Mouse (Mus musculus): ENCODE results near the gene 9930021J03Rik. TPM values are rescaled to one million over a fixed set of nuclear protein-coding genes. Genes with fewer than 3 reads are reported as not detected.

The 9930021J03Rik gene
- polyA plus RNA-seq, 1 experiment from 2014 or later, result 4.7 TPM

GRCm38 (mm10) chr19:29797371-29797770, 8.4 kb downstream of the 9930021J03Rik start:
- Histone ChIP-seq H3K9me3 (no peaks in the 10 kb centered on the region), H3K36me3 (no peaks in the 10 kb centered on the region), H3K4me1 (no peaks in the 10 kb centered on the region), H3K27me3 (replicated peaks) (no peaks in the 10 kb centered on the region), H3K9ac (no peak overlapping the region), H3K4me2 (no peak overlapping the region), H3K27ac (no peak overlapping the region), H3K4me3 (replicated peaks) (no peak overlapping the region)
- WGBS, result 82% methylated on average over 3 of the region's 3 CpGs
- ATAC-seq (ENCODE audit: insufficient read depth, low FRiP score, low read depth), result no peak

DNA sequence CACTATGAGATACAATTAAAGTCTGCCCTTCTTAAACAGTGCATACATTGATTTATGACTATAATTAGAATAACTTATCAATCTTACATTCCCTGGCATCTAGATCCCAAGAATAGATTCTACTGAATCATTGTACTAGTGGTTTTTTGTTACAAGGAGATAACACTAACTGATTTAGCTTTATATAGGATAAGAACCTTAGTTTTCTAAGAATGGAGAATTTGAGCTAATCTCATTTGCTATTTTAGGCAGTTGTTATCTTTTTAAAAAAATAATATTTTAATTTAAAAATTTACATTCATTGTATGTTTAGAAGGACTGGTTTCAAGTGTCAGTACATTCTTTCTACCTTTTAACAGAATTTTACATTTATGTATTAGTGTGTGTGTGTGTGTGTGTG, 17.8 kb downstream of the 9930021J03Rik start:
- no peak for ATAC-seq (ENCODE audit: insufficient read depth, low FRiP score, low read depth)
- H3K4me2 ChIP-seq, result no peak overlapping the region
- H3K4me1 ChIP-seq, result no peaks in the 10 kb centered on the region
- 0 out of 2 replicates have a peak, but pooled peaks cover 3% of the 10 kb centered on the region for H3K36me3 ChIP-seq
- H3K27ac ChIP-seq, result no peak overlapping the region
- H3K4me3 ChIP-seq (replicated peaks), result no peak overlapping the region
- no peaks in the 10 kb centered on the region for H3K9me3 ChIP-seq
- no peaks in the 10 kb centered on the region for H3K27me3 ChIP-seq (replicated peaks)
- no peak overlapping the region for H3K9ac ChIP-seq

DNA sequence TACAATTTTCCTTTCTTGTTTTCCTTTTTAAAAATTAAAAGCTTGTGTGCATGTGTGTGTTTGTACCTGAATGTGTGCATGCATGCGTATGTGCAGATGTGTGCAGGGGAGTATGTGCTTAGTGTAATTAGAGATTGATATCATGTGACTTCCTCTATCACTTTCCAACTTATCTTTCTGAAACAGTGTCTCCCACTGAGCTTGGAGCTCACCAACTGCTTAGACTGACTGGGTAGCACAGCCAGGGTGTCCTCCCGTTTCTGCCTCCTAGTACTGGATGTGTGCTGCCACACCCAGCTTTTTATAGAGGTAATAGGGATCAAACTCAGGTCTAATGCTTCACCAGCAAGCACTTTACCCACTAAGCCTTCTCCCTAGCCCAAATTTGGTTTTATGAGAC, 22.9 kb downstream of the 9930021J03Rik start:
- Histone ChIP-seq H3K4me3 (replicated peaks) (no peak overlapping the region), H3K4me1 (no peaks in the 10 kb centered on the region), H3K4me2 (no peak overlapping the region), H3K9ac (no peak overlapping the region), H3K27ac (no peak overlapping the region), H3K36me3 (0 out of 2 replicates have a peak, but pooled peaks cover 3% of the 10 kb centered on the region), H3K27me3 (replicated peaks) (no peaks in the 10 kb centered on the region), H3K9me3 (no peaks in the 10 kb centered on the region)
- WGBS, result 88% methylated on average over 2 of the region's 2 CpGs
- ATAC-seq (ENCODE audit: insufficient read depth, low FRiP score, low read depth), result no peak

- H3K4me2 ChIP-seq, result no peak overlapping the region
- 70% methylated on average over 2 of the region's 2 CpGs for WGBS
- no peaks in the 10 kb centered on the region for H3K27me3 ChIP-seq (replicated peaks)
- no peak overlapping the region for H3K4me3 ChIP-seq (replicated peaks)
- no peaks in the 10 kb centered on the region for H3K9me3 ChIP-seq
- ATAC-seq (ENCODE audit: insufficient read depth, low FRiP score, low read depth), result no peak
- 0 out of 2 replicates have a peak, but pooled peaks cover 9% of the 10 kb centered on the region for H3K36me3 ChIP-seq
- H3K27ac ChIP-seq, result no peak overlapping the region
- H3K4me1 ChIP-seq, result no peaks in the 10 kb centered on the region
- H3K9ac ChIP-seq, result no peak overlapping the region
Observed at GRCm38 (mm10) chr19:29753939-29754338, 51.9 kb downstream of the 9930021J03Rik start.

DNA sequence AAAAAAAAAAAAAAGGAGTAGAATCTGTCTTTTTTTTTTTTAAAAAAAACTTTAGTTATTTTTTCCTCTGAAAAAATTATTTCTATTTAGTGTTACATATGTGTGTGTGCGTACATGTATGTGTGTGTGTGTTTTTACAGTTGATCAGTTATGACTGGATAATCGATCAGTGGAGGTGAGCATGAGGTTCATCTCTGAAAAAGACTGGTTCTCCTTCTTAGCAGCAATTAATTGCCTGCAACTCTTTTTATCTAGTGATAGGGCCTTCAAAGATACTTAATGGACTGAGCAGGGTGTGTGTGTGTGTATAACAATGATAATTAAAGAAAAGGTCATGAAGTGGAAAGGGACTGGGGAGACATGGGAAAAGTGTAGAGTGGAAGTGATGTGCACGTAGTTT, 54.8 kb downstream of the 9930021J03Rik start:
- H3K4me3 ChIP-seq (replicated peaks), result no peak overlapping the region
- 0 out of 2 replicates have a peak, but pooled peaks cover 9% of the 10 kb centered on the region for H3K36me3 ChIP-seq
- H3K27me3 ChIP-seq (replicated peaks), result no peaks in the 10 kb centered on the region
- H3K9ac ChIP-seq, result no peak overlapping the region
- H3K4me2 ChIP-seq, result no peak overlapping the region
- H3K27ac ChIP-seq, result no peak overlapping the region
- WGBS, result 92% methylated on average over 3 of the region's 3 CpGs
- H3K4me1 ChIP-seq, result no peaks in the 10 kb centered on the region
- no peak for ATAC-seq (ENCODE audit: insufficient read depth, low FRiP score, low read depth)
- H3K9me3 ChIP-seq, result no peaks in the 10 kb centered on the region

DNA sequence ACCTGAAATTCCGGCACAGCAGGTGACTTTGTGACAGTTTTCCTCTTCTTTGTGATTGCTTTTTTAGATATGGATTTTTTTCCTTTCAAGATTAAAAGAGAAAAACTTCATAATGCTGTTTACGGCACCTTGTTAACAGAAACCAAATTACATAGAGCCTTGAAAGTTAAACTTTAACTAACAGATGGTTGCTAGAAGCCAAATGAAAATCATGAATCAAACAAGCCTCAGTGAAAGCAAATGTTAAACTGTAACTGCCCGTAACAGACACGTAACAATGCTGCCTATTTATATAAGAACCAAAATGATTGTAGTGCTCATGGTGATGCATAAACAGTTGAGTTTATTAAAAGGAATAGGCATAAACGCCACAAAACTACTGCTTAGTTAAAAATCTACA, 62.3 kb downstream of the 9930021J03Rik start:
- Histone ChIP-seq H3K27me3 (replicated peaks) (no peaks in the 10 kb centered on the region), H3K4me2 (no peak overlapping the region), H3K36me3 (no peaks in the 10 kb centered on the region), H3K4me1 (no peaks in the 10 kb centered on the region), H3K9ac (no peak overlapping the region), H3K27ac (no peak overlapping the region; the same call in 1 of the 2 replicates), H3K4me3 (replicated peaks) (no peak overlapping the region), H3K9me3 (no peaks in the 10 kb centered on the region)
- no peak for ATAC-seq (ENCODE audit: insufficient read depth, low FRiP score, low read depth)
- WGBS, result 67% methylated on average over 5 of the region's 5 CpGs

GRCm38 (mm10) chr19:29740661-29741060, 65.1 kb downstream of the 9930021J03Rik start:
- H3K27me3 ChIP-seq (replicated peaks), result no peaks in the 10 kb centered on the region
- no peak overlapping the region for H3K9ac ChIP-seq
- no peaks in the 10 kb centered on the region for H3K9me3 ChIP-seq
- H3K4me2 ChIP-seq, result no peak overlapping the region
- no peak overlapping the region for H3K4me3 ChIP-seq (replicated peaks)
- 77% methylated on average over 1 of the region's 1 CpGs for WGBS
- no peaks in the 10 kb centered on the region for H3K4me1 ChIP-seq
- no peak overlapping the region for H3K27ac ChIP-seq
- no peaks in the 10 kb centered on the region for H3K36me3 ChIP-seq
- ATAC-seq (ENCODE audit: insufficient read depth, low FRiP score, low read depth), result no peak

DNA sequence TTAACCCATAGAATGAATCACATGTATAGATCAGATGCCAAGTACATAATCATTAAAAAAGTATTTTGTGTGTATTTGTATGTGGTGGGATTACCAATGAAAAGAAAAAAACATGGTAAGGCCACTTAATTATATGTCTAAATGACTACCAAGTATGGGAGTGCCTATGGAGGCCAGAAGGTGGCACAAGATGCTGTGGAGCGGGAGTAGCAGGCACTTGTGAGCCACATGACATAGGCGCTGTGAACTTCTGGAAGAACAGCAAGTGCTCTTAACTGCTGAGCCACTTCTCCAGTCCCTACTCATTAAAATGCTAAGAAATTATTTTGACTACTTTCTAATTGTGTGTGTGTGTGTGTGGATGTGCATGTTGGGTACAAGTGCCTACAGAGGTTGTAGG, 66.2 kb downstream of the 9930021J03Rik start:
- Histone ChIP-seq H3K27me3 (replicated peaks) (no peaks in the 10 kb centered on the region), H3K4me2 (no peak overlapping the region), H3K4me3 (replicated peaks) (no peak overlapping the region), H3K9me3 (no peaks in the 10 kb centered on the region), H3K4me1 (no peaks in the 10 kb centered on the region), H3K9ac (no peak overlapping the region), H3K27ac (no peak overlapping the region), H3K36me3 (no peaks in the 10 kb centered on the region)
- WGBS, result 92% methylated on average over 2 of the region's 2 CpGs
- no peak for ATAC-seq (ENCODE audit: insufficient read depth, low FRiP score, low read depth)

DNA sequence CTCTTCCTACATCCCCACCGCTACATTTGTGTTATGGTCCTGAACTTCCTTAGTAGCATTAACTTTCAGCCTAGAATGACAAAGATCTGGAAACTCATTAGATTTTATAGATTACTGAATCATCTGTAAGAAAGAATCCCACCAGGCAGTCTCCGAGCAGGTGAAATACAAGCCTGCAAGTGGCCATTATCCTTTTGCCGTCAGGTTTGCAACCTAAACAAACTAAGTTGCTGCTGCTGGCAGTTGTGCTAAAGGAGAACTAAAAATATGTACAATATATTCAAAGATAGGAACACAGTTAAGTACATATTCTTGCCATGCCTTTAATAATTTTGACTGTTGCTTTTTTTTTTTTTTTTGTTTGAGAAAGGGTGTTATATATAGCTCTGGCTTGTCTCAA, 70.4 kb downstream of the 9930021J03Rik start:
- Histone ChIP-seq H3K4me3 (replicated peaks) (no peak overlapping the region), H3K27ac (no peak overlapping the region), H3K9ac (no peak overlapping the region), H3K9me3 (no peaks in the 10 kb centered on the region), H3K4me2 (no peak overlapping the region), H3K4me1 (no peaks in the 10 kb centered on the region), H3K27me3 (replicated peaks) (no peaks in the 10 kb centered on the region), H3K36me3 (no peaks in the 10 kb centered on the region)
- ATAC-seq (ENCODE audit: insufficient read depth, low FRiP score, low read depth), result no peak
- WGBS, result 80% methylated on average over 3 of the region's 3 CpGs

- WGBS, result 94% methylated on average over 3 of the region's 3 CpGs
- Histone ChIP-seq H3K27ac (no peak overlapping the region), H3K4me3 (replicated peaks) (no peak overlapping the region), H3K9me3 (no peaks in the 10 kb centered on the region), H3K9ac (no peak overlapping the region), H3K4me2 (no peak overlapping the region), H3K36me3 (peaks cover 14% of the 10 kb centered on the region; the same call in 1 of the 2 replicates), H3K27me3 (replicated peaks) (no peaks in the 10 kb centered on the region), H3K4me1 (no peaks in the 10 kb centered on the region)
- no peak for ATAC-seq (ENCODE audit: insufficient read depth, low FRiP score, low read depth)
Observed at GRCm38 (mm10) chr19:29718476-29718875, 87.3 kb downstream of the 9930021J03Rik start.

- Histone ChIP-seq H3K9ac (no peak overlapping the region), H3K4me3 (replicated peaks) (no peak overlapping the region), H3K4me2 (no peak overlapping the region), H3K4me1 (no peaks in the 10 kb centered on the region), H3K27ac (no peak overlapping the region), H3K9me3 (no peaks in the 10 kb centered on the region), H3K36me3 (peaks cover 14% of the 10 kb centered on the region; the same call in 1 of the 2 replicates), H3K27me3 (replicated peaks) (no peaks in the 10 kb centered on the region)
- 88% methylated on average over 3 of the region's 3 CpGs for WGBS
- ATAC-seq (ENCODE audit: insufficient read depth, low FRiP score, low read depth), result no peak
Observed at GRCm38 (mm10) chr19:29717854-29718253, 87.9 kb downstream of the 9930021J03Rik start.

GRCm38 (mm10) chr19:29713451-29713850, 92.3 kb downstream of the 9930021J03Rik start:
- H3K27ac ChIP-seq, result no peak overlapping the region
- no peak overlapping the region for H3K4me2 ChIP-seq
- no peak overlapping the region for H3K4me3 ChIP-seq (replicated peaks)
- H3K27me3 ChIP-seq (replicated peaks), result no peaks in the 10 kb centered on the region
- no peak for ATAC-seq (ENCODE audit: insufficient read depth, low FRiP score, low read depth)
- 83% methylated on average over 4 of the region's 4 CpGs for WGBS
- no peaks in the 10 kb centered on the region for H3K9me3 ChIP-seq
- H3K4me1 ChIP-seq, result no peaks in the 10 kb centered on the region
- 0 out of 2 replicates have a peak, but pooled peaks cover 2% of the 10 kb centered on the region for H3K36me3 ChIP-seq
- H3K9ac ChIP-seq, result no peak overlapping the region

GRCm38 (mm10) chr19:29709461-29709860, 96.3 kb downstream of the 9930021J03Rik start:
- Histone ChIP-seq H3K4me1 (no peaks in the 10 kb centered on the region), H3K9me3 (no peaks in the 10 kb centered on the region), H3K27me3 (replicated peaks) (no peaks in the 10 kb centered on the region), H3K36me3 (no peaks in the 10 kb centered on the region), H3K4me3 (replicated peaks) (no peak overlapping the region), H3K4me2 (no peak overlapping the region), H3K27ac (no peak overlapping the region), H3K9ac (no peak overlapping the region)
- 72% methylated on average over 3 of the region's 3 CpGs for WGBS
- no peak for ATAC-seq (ENCODE audit: insufficient read depth, low FRiP score, low read depth)
